ENCODE assay signal across 11 mouse cellular contexts in genomic region chr15:30071668-30072067, GRCm38 (mm10).
"Had no signal": no experiment of that assay in that cellular context is flagged by ENCODE, and none has a peak within 500 bp of the region (broad histone marks: within the 10 kb centered on the region; RNA-seq: fewer than 3 reads in every experiment).

No protein-coding gene starts in this region.

- DNase-seq: lung, adult 18-20 months; lung, embryonic 14.5 days; lung, postnatal 10 days; lung, postnatal 4 days; midbrain, embryonic 14.5 days; retina, postnatal 1 day; right cerebral cortex, adult 18-20 months; thymus, adult 2 months; thymus, postnatal 25 days; thymus, postnatal 4 days had no signal

- ATAC-seq: midbrain, embryonic 16.5 days had no signal
